Mouse (Mus musculus) 416B (cell line): Measurements from ENCODE around the gene Dusp27.
"Not testable (repeated sequence)": the region's sequence is repeated elsewhere in the genome, so short reads cannot be mapped to it uniquely, and the experiment has no call there.

Experiments
- DNase-seq: peaks from one replicate; pipeline ENCODE4 v3.0.0; 2011; ENCODE audit warnings: low read depth

Dusp27 gene

GRCm38 (mm10) chr1:166142369-166142768 is 14.6 kb upstream of the Dusp27 start:
- no peak for DNase-seq

GRCm38 (mm10) chr1:166141868-166142267 is 14.1 kb upstream of the Dusp27 start:
- not testable (repeated sequence) for DNase-seq

- no peak for DNase-seq
Observed at GRCm38 (mm10) chr1:166139620-166140184, 12.0 kb upstream of the Dusp27 start.

GRCm38 (mm10) chr1:166139113-166139512 is 11.4 kb upstream of the Dusp27 start:
- no peak for DNase-seq

GRCm38 (mm10) chr1:166138136-166138535 is 10.4 kb upstream of the Dusp27 start:
- DNase-seq, result peak; percentile 90

GRCm38 (mm10) chr1:166137244-166137938 is 9.7 kb upstream of the Dusp27 start:
- peak; percentile 71 for DNase-seq

- DNase-seq, result no peak
Observed at GRCm38 (mm10) chr1:166135091-166135740, 7.5 kb upstream of the Dusp27 start.

GRCm38 (mm10) chr1:166132367-166132766 is 4.6 kb upstream of the Dusp27 start:
- DNase-seq, result peak; percentile 76

GRCm38 (mm10) chr1:166130224-166130860 is 2.6 kb upstream of the Dusp27 start, which contains the start of gene Gpa33:
Gpa33 (plus strand) TSS chr1:166130238.
- no peak for DNase-seq

- no peak for DNase-seq
Observed at GRCm38 (mm10) chr1:166128551-166128950, 829 bp upstream of the Dusp27 start.

GRCm38 (mm10) chr1:166126795-166127194 is 927 bp downstream of the Dusp27 start:
- no peak for DNase-seq

- DNase-seq, result no peak
Observed at GRCm38 (mm10) chr1:166126290-166126689, 1.4 kb downstream of the Dusp27 start.

- no peak for DNase-seq
Observed at GRCm38 (mm10) chr1:166124932-166125593, 2.7 kb downstream of the Dusp27 start.

GRCm38 (mm10) chr1:166123751-166124150 is 4.0 kb downstream of the Dusp27 start:
- DNase-seq, result no peak

- peak; percentile 38 for DNase-seq
Observed at GRCm38 (mm10) chr1:166123045-166123444, 4.7 kb downstream of the Dusp27 start.

- DNase-seq, result peak; percentile 16
Observed at GRCm38 (mm10) chr1:166122114-166122513, 5.6 kb downstream of the Dusp27 start.

GRCm38 (mm10) chr1:166117866-166118639 is 9.7 kb downstream of the Dusp27 start:
- DNase-seq, result no peak

GRCm38 (mm10) chr1:166115719-166116118 is 12.0 kb downstream of the Dusp27 start:
- peak; percentile 12 for DNase-seq

- peak; percentile 79 for DNase-seq
Observed at GRCm38 (mm10) chr1:166114986-166115385, 12.7 kb downstream of the Dusp27 start.

GRCm38 (mm10) chr1:166105464-166105863 is 22.3 kb downstream of the Dusp27 start:
- no peak for DNase-seq

- no peak for DNase-seq
Observed at GRCm38 (mm10) chr1:166104858-166105257, 22.9 kb downstream of the Dusp27 start.
